Mouse (Mus musculus) granulocyte monocyte progenitor cell, adult 5-6 weeks (primary cell): ENCODE data around the gene Uspl1. TPM values are rescaled to one million over a fixed set of nuclear protein-coding genes. Genes with fewer than 3 reads are reported as not detected.

Source experiments
- ATAC-seq: replicated peaks from 2 replicates; pipeline ENCODE4 v1.8.0; 2016; ENCODE audit warnings: mild to moderate bottlenecking, moderate TSS enrichment, inconsistent platforms; ENCODE audit not compliant: poor library complexity, severe bottlenecking
- total RNA-seq, 2 experiments: library from RNA; stranded (forward) in 1 of 2; stranded (reverse) in 1 of 2; fragments of 200-712, 200-1000 nt in 1 of 2; fragments of >200 nt in 1 of 2; fragmentation: Nextera tagmentation in 1 of 2; gene quantifications; 2 replicates each; pipeline ENCODE4 v1.2.3; 2014 to 2017

The Uspl1 gene
- total RNA-seq, 2 experiments from 2014 or later, result 23.7 to 33.7 TPM

GRCm38 (mm10) chr5:149252303-149252702, 68.2 kb downstream of the Uspl1 start:
- ATAC-seq, result no peak

- no peak; the same call in 1 of the 2 replicates for ATAC-seq
Observed at GRCm38 (mm10) chr5:149253491-149253890, 69.3 kb downstream of the Uspl1 start.

GRCm38 (mm10) chr5:149255522-149255921, 71.4 kb downstream of the Uspl1 start:
- no peak for ATAC-seq

- ATAC-seq, result no peak
Observed at GRCm38 (mm10) chr5:149257518-149258281, 73.5 kb downstream of the Uspl1 start.

GRCm38 (mm10) chr5:149259093-149259492, 74.9 kb downstream of the Uspl1 start:
- ATAC-seq, result no peak

GRCm38 (mm10) chr5:149261449-149261848, 77.3 kb downstream of the Uspl1 start:
- ATAC-seq, result no peak

- no peak for ATAC-seq
Observed at GRCm38 (mm10) chr5:149261866-149262265, 77.7 kb downstream of the Uspl1 start.

- peak; percentile 50 for ATAC-seq
Observed at GRCm38 (mm10) chr5:149264405-149264804, 80.3 kb downstream of the Uspl1 start, which contains the start of gene Alox5ap. Gene Alox5ap (plus strand): TSS chr5:149264767.

- peak; percentile 65 for ATAC-seq
Observed at GRCm38 (mm10) chr5:149264878-149265279, 80.7 kb downstream of the Uspl1 start.

Other genes starting within 250 kb of the Uspl1 start
- 4.6 TPM in 1 of 2 replicates, not detected in the other for gene Gm42791, start 189.2 kb upstream of the Uspl1 start, total RNA-seq (2014; fragmentation: Nextera tagmentation)
- gene Gm42791, start 189.2 kb upstream of the Uspl1 start, total RNA-seq (2017), result 3.8 TPM in 1 of 2 replicates, not detected in the other
- gene Hmgb1, start 139 bp downstream of the Uspl1 start, total RNA-seq (2014; fragmentation: Nextera tagmentation), result 758 and 1,067 TPM in 2 replicates
- gene Hmgb1, start 139 bp downstream of the Uspl1 start, total RNA-seq (2017), result 985 and 1,480 TPM in 2 replicates
- 387 and 445 TPM in 2 replicates for gene Alox5ap, start 80.4 kb downstream of the Uspl1 start, total RNA-seq (2014; fragmentation: Nextera tagmentation)
- gene Alox5ap, start 80.4 kb downstream of the Uspl1 start, total RNA-seq (2017), result 356 and 457 TPM in 2 replicates
- gene Medag, start 227.4 kb downstream of the Uspl1 start, total RNA-seq (2014; fragmentation: Nextera tagmentation), result not detected in 2 replicates
- gene Medag, start 227.4 kb downstream of the Uspl1 start, total RNA-seq (2017), result not detected in 2 replicates